Mouse (Mus musculus) bone marrow, adult 2 months (tissue): ENCODE results near the gene C530008M17Rik.

Source experiments
- CTCF ChIP-seq: fragments of 200-500 bp; IDR thresholded peaks from 2 replicates; pipeline ENCODE4 v1.5.1; 2011; ENCODE audit warnings: low read length, control low read depth; ENCODE audit not compliant: control insufficient read depth, insufficient read depth
- POLR2A ChIP-seq: fragments of 200-500 bp; IDR thresholded peaks from 2 replicates; pipeline ENCODE4 v1.6.1; 2011; ENCODE audit warnings: low read depth, mild to moderate bottlenecking, control low read depth, low read length, borderline replicate concordance; ENCODE audit not compliant: control insufficient read depth

GRCm38 (mm10) chr5:76785013-76785412 is 128.7 kb downstream of the C530008M17Rik start:
- no peak for TF ChIP-seq CTCF
- TF ChIP-seq POLR2A: no peak
